Mouse (Mus musculus): ENCODE results near the gene Gm49378.

GRCm38 (mm10) chr14:55589771-55590448 is 47.8 kb downstream of the Gm49378 start:
- TF ChIP-seq POLR2A (IDR thresholded peaks at IDR 0.05; ENCODE audit: borderline replicate concordance, low read depth, low read length) (no peak), CTCF (IDR thresholded peaks at IDR 0.05; ENCODE audit: low read depth, low read length) (no peak)

Measured in bone marrow macrophage, adult 2 months (primary cell).